Mouse (Mus musculus) lung, postnatal 0 days (tissue): ENCODE measurements around the gene Dhx35.
A peak's percentile ranks its signal among the peaks of the same experiment; 100 is the strongest.

Source experiments
- CTCF ChIP-seq: IDR thresholded peaks from 2 replicates; pipeline ENCODE4 v1.5.1; 2016; ENCODE audit warnings: antibody characterized with exemption, mild to moderate bottlenecking
- EP300 ChIP-seq: IDR thresholded peaks from 2 replicates; pipeline ENCODE4 v1.6.1; 2016; ENCODE audit warnings: antibody characterized with exemption, mild to moderate bottlenecking, control low read depth

GRCm38 (mm10) chr2:158828124-158828523 is 33.5 kb downstream of the Dhx35 start:
- no peak for TF ChIP-seq EP300
- TF ChIP-seq CTCF, result peak; percentile 19; the same call in 1 of the 2 replicates
